Mouse (Mus musculus) 3T3-L1 (cell line): ENCODE results near the gene Akap6.
"Not testable (repeated sequence)": the region's sequence is repeated elsewhere in the genome, so short reads cannot be mapped to it uniquely, and the experiment has no call there.

ENCODE experiments used
- DNase-seq: peaks from one replicate; pipeline ENCODE4 v3.0.0-alpha.2; 2015; ENCODE audit warnings: low read depth, low spot score

Akap6 gene

DNA sequence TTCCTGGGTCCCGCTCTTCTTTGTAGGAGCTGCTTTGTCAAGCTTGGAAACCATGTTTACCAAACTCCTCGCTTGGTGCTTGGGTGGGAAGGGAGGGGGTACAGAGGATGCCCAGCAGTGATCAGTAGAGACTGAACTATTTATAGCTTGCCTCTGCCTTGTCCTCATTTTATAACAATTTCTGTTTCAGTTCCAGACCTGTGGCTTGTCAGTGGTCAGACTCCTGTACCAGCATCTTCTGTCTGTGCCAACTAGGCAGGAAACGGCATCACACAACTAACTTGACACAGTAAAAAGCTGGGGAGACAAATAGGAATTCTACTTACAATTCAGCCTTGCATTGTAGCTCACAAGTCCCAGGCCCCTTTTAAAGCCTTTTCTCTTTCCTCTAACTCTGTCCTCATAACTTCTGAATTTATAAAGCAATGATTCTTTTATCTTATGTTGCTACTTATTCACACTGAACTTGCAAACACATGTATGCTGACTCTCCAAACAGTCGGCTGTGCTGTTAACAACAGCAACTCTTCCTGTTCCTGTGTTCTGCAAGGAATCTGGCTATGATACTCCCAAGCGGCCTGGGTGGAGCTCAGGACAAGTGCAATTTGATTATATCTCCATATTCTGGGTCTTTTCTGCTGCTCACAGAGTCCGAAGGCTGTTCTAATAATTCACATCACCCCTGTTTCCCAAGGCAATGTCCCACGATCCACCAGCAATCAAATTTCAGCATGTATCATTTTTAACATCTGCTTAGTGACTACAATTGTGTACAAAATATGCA, 12.9 kb downstream of the Akap6 start:
- no peak for DNase-seq

DNA sequence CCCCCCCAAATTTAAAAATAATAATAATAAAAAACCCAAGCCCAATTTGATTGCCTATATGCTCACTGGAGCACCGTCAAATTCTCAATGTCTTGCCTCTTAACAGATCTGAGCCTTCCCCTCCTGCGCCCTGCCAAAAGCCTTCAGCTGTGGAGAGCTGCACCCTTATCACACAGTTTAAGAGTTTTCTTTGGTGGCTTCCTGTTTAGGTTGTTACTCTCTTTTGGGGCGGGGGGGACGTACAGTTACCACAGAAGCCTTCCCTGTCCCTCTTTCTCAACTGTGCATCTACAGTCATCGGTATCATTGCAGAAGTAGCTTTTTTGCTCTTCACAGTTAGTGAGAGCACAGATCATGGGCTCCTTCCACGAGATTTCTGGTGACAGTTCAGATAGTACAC, 19.2 kb downstream of the Akap6 start:
- no peak for DNase-seq

DNA sequence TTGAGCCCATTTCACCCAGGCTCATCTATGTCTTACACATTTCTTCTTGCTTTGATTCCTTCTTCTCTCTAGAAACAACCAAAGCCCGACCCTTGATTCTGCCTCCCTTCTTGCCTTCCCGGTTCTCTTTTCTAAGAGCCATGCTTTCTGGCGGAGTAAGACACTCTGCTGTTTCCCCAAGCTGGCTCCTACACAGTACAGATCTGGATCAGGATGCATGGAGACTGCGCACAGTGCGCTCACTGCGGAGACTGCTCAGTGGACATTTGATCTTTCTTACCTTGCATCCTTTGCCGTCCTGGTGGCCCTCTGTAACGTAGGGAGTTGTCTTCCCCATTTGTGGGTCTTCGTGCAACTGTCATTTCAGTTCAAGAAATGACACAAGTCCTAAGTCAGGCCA, 20.0 kb downstream of the Akap6 start:
- DNase-seq, result no peak

DNA sequence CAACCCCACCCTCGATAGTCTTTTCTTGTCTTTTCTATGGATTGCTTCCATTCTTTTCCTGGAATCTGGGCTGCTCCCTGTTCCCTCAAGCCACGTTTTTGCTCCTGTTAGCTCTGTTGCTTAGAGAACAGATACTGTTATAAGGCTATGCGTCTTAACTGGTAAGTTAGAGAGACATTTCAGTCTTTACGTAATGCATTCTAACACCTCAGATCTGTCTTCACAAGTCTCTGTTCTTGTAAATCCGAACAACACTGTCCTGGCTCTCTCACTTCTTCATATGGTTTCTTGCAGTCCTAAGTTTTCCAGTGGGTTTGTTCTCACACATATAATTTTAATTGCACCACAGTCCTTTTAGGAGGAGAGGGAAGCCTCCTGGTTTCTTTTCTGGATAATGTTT, 20.5 kb downstream of the Akap6 start:
- no peak for DNase-seq

DNA sequence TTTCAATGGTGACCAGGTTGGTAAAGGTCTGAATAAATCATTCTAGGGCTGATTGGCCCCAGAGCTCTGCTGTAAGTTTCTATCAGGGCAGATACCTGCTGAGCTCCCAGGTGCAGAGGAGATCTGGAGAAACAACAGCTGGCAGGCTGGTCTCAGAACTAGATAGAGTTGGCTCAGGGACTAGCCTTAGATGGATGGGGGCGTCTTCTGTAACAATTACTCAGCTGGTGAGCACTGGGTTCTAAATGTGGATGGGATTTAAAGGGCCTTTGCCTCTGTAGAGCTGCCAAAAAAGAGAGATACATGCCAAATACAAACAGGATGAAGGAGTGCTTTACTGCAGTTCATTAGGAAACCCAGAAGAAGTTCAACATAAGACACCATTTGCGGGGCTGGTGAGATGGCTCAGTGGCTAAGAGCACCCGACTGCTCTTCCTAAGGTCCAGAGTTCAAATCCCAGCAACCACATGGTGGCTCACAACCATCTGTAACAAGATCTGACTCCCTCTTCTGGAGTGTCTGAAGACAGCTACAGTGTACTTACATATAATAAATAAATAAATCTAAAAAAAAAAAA, 24.9 kb downstream of the Akap6 start:
- DNase-seq, result not testable (repeated sequence)

DNA sequence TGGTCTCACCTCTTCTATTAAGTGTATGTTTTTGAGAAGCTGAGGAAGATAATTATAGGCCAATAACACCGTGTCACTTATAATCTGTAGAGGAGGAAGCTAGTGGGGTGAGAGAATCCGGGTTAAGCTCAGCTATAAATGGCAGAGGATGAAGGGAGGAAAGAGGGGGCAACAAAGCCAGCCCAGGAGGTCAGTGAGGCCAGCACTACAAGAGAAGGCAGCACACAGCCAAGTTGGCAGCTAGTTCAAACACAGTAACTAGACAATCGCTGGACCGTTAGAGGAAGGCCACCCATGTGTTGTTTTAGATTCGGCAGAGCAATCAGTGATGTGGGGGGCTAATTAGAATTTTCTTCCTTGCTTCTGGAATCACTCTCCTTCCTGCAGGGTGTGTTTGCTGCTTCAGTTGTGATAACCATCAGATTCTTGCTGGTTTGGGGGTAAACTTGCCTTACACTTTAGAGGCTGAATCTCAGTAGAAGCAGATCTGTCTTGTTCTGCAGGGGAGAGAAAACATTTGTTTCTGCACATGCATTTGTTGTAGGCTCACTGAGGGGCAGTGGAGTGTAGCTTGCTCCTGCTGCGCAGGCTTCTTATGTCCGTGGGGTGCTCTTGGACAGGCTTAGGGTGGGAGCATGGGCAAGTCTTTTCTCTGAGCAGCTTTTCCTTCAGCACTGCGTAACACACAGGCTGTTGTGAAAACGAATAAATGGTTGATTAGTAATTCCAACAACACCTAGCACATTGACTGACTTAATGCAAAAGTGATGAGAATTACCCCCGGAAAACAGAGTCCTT, 27.4 kb downstream of the Akap6 start:
- DNase-seq, result no peak

DNA sequence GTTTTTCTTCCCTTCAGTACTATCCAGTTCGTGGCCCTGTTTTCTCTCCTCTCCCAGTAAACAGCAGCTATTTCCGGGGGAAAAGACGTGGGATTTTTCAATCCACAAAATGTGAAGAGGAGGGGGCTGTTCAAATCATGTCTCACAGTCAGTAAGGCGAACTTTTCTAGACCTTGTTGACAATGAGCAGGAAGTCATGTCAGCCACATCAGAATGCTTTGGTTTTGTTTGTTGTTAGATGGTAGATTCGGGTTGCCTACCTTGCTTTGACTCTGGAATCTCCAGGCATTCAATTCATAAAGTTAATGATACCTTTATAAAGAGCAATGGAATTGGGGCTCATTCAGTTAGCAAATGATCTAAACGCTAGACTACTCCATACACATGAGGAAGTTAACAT, 30.2 kb downstream of the Akap6 start:
- DNase-seq, result no peak

DNA sequence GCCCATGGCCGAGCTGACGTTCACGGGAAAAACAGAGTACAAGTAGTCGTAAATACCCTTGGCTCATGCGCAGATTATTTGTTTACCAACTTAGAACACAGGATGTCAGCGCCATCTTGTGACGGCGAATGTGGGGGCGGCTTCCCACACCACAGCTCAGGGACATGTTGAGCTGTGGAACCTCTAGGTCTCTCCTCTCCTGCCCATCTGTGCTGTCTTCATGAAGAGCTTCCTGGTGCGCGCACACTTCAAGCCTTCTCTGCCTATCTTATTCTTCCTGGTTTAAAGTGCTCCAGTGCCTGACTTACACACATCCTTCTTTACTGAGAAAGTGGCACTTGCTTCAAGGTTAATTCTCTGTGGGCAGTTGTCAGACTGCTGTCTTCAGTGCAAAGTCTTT, 36.0 kb downstream of the Akap6 start:
- not testable (repeated sequence) for DNase-seq

DNA sequence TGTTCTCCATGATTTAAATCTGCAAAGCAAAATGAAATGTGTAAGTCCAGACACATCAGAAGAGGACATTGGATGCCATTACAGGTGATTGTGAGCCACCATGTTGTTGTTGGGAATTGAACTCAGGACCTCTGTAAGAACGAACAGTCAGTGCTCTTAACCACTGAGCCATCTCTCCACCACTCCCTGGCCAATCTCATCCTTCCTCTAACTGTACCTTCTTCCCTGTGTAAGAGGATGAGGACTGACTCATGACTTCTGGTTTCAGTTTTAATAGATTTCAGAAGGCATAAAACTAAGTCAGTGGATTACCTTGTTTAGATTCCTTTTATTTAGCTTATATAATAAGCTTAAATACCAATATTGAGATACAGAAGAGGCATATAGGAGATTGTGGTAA, 38.0 kb downstream of the Akap6 start:
- no peak for DNase-seq

DNA sequence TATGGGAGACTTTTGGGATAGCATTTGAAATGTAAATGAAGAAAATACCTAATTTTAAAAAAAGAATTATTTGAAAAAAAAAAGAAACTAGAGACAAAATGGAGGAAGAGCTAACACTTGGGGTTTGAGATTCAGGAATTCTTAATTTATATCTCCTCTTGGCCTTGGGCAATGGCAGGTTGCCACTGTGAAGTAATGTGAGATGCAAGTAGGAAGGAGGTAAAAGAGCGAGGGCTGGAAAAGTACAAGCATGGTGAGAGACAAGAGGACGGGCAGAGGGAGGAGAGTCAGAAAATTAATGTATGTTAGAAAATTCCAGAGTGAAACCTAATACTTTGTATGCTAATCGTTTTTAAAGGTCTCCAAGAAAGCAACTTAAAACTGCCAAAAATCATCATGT, 40.1 kb downstream of the Akap6 start:
- DNase-seq, result peak; percentile 87

DNA sequence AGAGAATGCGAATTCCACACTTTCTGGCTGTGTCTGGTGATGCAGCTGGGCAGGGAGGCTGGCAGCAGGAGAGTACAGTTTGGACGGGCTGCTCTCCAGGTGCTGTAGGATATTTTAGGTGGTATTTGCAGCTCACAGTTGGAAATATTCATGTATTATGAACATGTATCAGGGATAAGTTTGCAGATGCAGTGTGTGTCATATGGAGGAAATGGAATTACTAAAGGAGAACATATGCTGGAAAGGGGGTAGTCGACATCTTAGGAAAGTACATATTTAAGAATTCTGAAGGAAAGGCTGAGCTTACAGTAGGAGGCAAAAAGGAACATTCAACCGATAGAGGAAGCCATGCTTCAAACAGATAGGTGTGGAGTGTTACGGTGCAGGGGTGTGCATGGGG, 42.6 kb downstream of the Akap6 start:
- DNase-seq, result no peak

DNA sequence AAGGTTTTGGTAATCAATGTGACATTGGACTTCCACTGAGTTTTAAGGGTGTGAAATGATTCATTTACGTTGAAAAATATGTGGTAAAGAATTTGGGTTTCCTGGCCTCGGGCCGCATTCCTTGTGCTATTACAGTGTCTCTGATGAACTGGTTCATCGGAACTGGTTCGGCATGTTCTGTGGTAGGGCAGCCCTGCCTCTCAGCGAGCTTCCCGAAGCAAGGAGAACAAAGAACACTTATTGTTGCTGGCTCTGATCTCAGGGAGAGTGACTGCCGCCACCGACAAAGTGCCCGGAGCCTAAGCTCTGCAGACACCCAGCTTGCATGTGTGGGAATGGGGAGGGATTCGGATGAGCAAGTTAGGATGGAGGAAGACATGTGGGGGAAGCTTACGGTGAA, 50.8 kb downstream of the Akap6 start:
- DNase-seq, result no peak

DNA sequence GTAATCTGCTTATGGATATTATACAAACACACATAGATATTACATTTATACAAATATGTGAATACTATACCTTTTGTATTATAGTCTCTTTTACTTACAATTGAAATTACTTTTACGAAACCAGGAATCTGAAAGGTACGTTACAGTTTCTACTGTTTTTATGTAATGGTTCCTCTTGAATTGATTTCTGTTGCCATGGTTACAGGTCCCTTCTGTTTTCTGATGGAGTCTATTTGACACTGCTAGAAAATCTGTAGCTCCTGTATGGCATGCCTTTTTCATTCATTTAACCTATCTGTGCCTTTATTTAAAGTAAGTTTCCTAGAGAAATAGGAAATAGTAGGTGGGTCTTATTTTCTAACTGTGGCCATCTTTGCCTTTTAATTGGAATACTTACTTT, 56.5 kb downstream of the Akap6 start:
- DNase-seq, result no peak

DNA sequence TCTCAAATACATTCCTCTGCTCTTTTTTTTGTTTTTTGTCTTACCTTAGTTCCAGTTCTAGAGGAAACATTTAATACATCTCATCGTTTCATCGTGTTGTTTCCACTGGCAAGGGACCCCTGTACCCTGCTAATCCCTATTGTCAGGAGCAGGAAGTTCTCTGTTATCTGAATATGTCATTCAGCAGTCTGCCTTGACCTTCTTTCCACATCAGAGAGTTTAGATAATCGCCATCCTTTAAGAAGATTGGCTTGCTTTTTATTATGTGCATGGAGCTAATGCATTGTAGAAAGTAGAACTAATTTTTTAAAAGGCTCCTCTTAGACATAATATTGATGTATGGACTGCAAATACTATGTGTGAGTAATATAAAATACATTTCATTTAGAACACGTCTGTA, 58.7 kb downstream of the Akap6 start:
- DNase-seq, result no peak

DNA sequence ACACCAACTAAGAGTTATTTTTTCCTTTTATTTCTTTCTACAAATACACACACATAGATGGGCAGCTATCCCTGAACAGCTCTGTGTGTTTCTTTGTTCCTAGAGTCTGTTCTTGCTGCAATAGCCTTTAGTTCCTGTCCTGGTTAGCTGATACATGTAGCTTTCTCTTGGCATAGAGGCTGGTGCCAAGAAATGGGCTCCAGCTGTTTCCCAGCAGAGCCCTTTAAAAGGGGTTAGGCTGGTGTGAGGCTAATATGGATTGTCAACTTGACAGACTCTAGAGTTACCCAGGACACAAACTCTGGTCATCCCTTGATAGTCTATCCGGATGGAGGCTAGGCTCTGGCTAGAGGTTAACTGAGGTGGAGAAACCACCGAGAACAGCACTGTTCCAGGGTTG, 64.9 kb downstream of the Akap6 start:
- DNase-seq, result no peak

DNA sequence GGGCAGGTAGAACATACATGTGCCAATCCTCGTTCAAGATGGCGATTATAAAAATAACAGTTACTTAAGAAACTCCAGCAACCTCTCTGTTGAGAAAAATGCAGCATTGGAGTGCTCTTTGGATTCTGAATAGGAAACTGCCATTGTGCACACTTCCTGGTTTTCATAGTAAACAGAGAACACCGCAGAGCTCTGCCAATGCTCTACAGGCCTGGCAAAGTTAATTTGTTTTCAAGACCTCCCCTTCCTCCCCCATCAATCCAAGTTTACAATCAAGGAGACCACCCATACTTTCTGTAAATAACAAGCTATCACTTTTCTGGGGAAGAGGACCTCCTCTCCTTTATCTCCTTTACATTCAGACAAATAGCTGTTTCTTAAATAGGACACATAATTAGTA, 65.6 kb downstream of the Akap6 start:
- DNase-seq, result no peak

DNA sequence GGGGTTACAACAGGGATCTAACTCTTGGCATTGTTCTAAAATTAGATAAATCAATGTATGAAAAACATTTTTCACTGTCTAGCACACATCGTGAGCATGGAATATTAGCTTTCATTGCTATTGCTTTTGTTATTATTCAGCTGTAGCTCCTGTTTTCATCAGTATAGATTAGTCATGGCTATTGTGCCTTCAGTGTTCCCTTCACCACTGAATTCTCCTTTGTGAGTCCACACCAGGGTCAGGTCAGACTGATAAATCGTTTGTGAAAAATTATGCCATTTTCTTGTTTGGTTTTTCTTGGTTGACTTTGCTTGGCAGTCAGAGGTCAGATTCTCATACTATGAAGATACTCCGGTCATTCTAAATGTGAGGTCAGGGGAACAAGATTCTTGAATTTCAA, 70.4 kb downstream of the Akap6 start:
- DNase-seq, result no peak

DNA sequence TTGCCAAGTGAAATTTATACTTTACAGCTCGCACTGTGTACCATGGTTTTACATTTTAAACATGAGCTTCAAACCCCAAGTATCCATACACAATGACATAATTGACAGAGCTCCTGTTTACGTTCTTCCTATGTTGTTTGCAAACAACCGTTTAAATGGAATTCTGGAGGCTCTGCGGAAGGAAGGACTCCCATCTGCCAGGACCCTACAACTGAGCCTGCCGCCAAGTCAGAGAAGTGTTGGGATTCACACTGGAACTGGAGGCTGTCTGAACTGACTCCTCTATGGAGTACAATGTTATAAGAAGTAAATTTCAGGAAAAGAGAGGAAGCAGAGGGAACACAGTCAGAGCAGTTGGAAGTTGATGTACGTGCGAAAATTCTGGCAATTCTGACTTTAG, 72.7 kb downstream of the Akap6 start:
- no peak for DNase-seq

DNA sequence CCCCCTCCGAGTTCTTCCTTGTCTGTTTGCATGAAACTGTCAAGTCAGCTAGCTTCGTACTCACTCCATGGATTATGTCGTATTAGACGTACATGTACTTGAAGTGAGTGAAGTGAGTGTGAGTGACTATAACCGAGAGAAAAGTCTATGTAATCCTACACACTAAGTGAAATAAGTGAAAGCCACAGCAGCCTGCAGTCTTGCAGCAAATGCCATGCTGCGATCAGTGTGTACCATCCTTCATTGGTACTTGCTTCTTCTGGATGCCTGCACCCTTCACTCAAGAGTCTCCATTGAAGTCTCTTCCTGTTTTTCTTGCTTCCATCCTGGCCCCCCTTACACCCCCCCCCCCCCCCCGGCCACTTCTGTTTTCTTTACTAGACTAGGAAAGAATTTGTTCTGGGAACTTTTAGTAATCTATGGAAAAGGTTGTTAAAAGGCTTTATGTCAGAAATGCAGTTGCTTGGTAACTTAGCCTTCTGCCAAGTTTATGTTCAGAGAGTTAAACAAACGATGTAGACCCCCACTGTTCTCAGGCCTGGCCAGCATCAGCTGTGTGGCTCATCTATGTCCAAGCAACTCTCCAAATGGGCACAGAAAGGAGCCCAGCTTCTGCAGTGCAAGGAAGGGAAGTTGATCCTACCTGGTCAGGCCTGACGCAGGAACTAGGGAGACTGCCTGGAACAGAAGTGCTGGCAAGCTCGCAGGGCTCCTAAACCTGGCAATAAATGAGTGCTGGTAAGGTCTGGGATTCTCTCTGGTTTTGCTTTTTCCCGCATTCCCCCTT, 73.5 kb downstream of the Akap6 start:
- DNase-seq, result no peak

DNA sequence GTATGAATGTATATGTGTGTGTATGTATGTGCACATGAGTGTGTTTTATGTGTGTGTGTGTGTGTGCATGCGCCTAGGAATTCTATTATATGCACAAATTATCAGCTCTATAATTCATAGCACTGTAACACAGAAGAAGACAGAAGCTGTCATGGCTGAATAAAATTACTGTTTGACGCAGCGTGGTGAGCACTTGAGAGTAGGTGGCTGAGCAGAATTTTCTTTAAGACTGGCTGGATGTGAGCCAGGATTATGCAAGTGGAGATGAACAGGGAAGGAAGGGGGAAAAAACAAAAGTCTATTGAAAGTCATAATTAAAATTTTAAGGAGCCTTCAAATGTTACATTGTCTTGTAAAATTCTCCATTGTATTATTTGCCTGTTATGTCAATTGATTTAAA, 74.7 kb downstream of the Akap6 start:
- DNase-seq, result no peak

DNA sequence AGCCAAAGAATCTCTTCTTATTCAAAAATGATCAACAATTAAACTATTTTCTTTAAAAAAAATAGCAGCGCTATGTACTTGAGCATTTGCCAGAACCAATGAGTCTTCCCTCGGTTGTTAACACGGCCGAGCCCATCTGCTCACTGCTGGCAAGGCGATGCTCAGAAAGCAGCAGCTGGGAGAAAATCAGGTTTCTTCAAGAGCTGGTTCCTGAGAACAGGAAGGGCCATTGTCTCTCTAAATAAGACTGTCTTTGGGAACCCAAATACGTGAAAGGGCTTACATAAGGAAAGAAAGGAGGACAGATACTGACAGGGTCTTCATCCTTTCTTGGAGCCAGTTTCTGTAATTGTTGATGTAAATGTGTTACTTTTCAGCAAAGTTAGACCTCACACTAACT, 75.2 kb downstream of the Akap6 start:
- DNase-seq, result no peak

DNA sequence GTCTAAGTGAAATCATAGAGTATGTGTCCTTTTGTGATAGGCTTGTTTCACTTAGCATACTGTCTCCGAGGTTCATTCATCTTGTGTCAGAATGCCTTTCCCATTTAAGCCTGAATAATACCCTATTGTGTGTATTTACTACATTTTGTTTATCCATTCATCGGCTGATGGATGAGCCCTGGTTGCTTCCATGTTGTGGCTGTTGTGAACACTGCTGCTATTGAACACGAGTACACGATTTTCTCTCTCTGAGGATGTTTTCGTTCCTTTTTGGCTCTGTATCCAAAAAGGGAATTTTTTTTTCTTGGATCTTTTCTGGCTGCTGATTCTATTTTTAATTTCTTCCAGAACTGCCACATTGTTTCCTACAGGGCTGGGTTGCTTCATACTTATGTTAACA, 81.0 kb downstream of the Akap6 start:
- DNase-seq, result peak; percentile 54
